Mouse (Mus musculus) stomach, postnatal 0 days (tissue): ENCODE measurements around the gene Iqcf5. TPM values are rescaled to one million over a fixed set of nuclear protein-coding genes. Genes with fewer than 3 reads are reported as not detected.

ENCODE experiments used
- ATAC-seq: fragments of 200-750 bp; cut with Nextera tagmentation; 2 replicates; pipeline ENCODE4 v1.8.0; 2017; ENCODE audit not compliant: low FRiP score, low TSS enrichment
- DNase-seq: peaks from one replicate; pipeline ENCODE4 v3.0.0-alpha.2; 2016; ENCODE audit warnings: low spot score
- H3K27ac ChIP-seq: fragments of 300-500 bp; sonication (generic); replicated peaks from 2 replicates; pipeline ENCODE4 v1.5.1; 2014; ENCODE audit warnings: mild to moderate bottlenecking, control low read depth
- H3K27me3 ChIP-seq: fragments of 300-500 bp; sonication (generic); 2 replicates; pipeline ENCODE4 v1.6.1; 2014; ENCODE audit warnings: low read length; ENCODE audit not compliant: control insufficient read depth, insufficient read depth
- H3K36me3 ChIP-seq: fragments of 300-500 bp; sonication (generic); 2 replicates; pipeline ENCODE4 v1.6.1; 2014; ENCODE audit warnings: low read length, mixed read lengths; ENCODE audit not compliant: control insufficient read depth, insufficient read depth
- H3K4me1 ChIP-seq: fragments of 300-500 bp; sonication (generic); replicated peaks from 2 replicates; pipeline ENCODE4 v1.6.1; 2014; ENCODE audit warnings: antibody characterized with exemption; ENCODE audit not compliant: control insufficient read depth, insufficient read depth
- H3K4me2 ChIP-seq: fragments of 300-500 bp; sonication (generic); replicated peaks from 2 replicates; pipeline ENCODE4 v1.6.1; 2014; ENCODE audit warnings: low read depth, mild to moderate bottlenecking, control low read depth, moderate library complexity
- H3K4me3 ChIP-seq: fragments of 300-500 bp; sonication (generic); 2 replicates; pipeline ENCODE4 v1.5.1; 2014; ENCODE audit warnings: low read depth, low read length, control low read depth
- H3K9ac ChIP-seq: fragments of 300-500 bp; sonication (generic); 2 replicates; pipeline ENCODE4 v1.6.1; 2014; ENCODE audit warnings: mild to moderate bottlenecking, low read length, control low read depth, mixed read lengths
- H3K9me3 ChIP-seq: fragments of 300-500 bp; sonication (generic); 2 replicates; pipeline ENCODE4 v1.6.1; 2016; ENCODE audit warnings: low read length; ENCODE audit not compliant: control insufficient read depth
- CTCF ChIP-seq: IDR thresholded peaks from 2 replicates; pipeline ENCODE4 v1.5.1; 2016; ENCODE audit warnings: antibody characterized with exemption, low read depth, mild to moderate bottlenecking, moderate library complexity
- EP300 ChIP-seq: optimal IDR thresholded peaks from 2 replicates; pipeline ENCODE3; 2016; ENCODE audit warnings: antibody characterized with exemption
- WGBS: fragments of 180-500 bp; shearing (Covaris S2); extraction: QIAGEN DNeasy Blood & Tissue Kit; methylation state at CpG from one replicate; pipeline ENCODE4 v1.1.7; 2014; 5-methylcytosine and 5-hydroxymethylcytosine counted together
- polyA plus RNA-seq: library from polyadenylated mRNA; unstranded; fragments of >200 nt; fragmentation: Nextera tagmentation; extraction: Ambion mirVana; gene quantifications from 2 replicates; pipeline ENCODE4 v1.2.1, GENCODE M21; 2015

Iqcf5 gene
- polyA plus RNA-seq, 1 experiment from 2014 or later = not detected

DNA sequence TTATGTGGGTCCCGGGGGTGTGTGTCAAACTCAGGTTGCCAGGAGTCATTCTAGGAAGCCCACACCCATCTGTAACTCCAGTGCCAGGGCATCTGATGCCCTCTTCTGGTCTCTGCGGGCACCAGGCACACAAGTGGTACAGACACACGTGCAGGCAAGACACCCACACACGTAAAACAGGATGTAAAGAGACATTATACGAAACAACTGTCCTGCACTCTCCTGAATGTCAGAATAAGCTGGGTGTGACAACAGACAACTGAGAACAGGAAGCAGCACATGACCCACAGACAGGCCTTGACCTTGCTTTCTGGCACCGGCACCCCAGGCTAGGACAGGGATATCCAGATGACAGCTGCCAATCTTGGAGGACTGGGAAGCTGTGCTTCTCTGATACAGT, 45.1 kb upstream of the Iqcf5 start:
- no peak overlapping the region for H3K27ac ChIP-seq
- DNase-seq = no peak
- H3K9me3 ChIP-seq = no peaks in the 10 kb centered on the region
- H3K27me3 ChIP-seq = peaks cover 2% of the 10 kb centered on the region; the same call in 1 of the 2 replicates
- WGBS = 56% methylated on average over 6 of the region's 6 CpGs
- TF ChIP-seq EP300 (no peak), CTCF (peak; percentile 43)
- H3K36me3 ChIP-seq = no peaks in the 10 kb centered on the region
- H3K4me3 ChIP-seq = no peak overlapping the region
- H3K4me2 ChIP-seq = no peak overlapping the region
- peaks cover 4% of the 10 kb centered on the region; the same call in 1 of the 2 replicates for H3K4me1 ChIP-seq
- no peak for ATAC-seq
- no peak overlapping the region for H3K9ac ChIP-seq

- DNase-seq = no peak
- Histone ChIP-seq H3K27me3 (peaks cover 2% of the 10 kb centered on the region; the same call in 1 of the 2 replicates), H3K4me3 (no peak overlapping the region), H3K9me3 (no peaks in the 10 kb centered on the region), H3K27ac (no peak overlapping the region), H3K9ac (no peak overlapping the region), H3K4me2 (no peak overlapping the region), H3K36me3 (no peaks in the 10 kb centered on the region), H3K4me1 (peaks cover 7% of the 10 kb centered on the region)
- 63% methylated on average over 9 of the region's 9 CpGs for WGBS
- TF ChIP-seq CTCF = no peak
- TF ChIP-seq EP300 = no peak
- ATAC-seq = no peak
Measured at GRCm38 (mm10) chr9:106469776-106470175, 44.6 kb upstream of the Iqcf5 start.

- Histone ChIP-seq H3K36me3 (no peaks in the 10 kb centered on the region), H3K9me3 (no peaks in the 10 kb centered on the region), H3K4me2 (peak overlapping the region; percentile 38), H3K4me1 (peaks cover 8% of the 10 kb centered on the region), H3K27ac (0 out of 2 replicates have a peak overlapping the region, but pooled peaks have one; percentile 40), H3K4me3 (no peak overlapping the region), H3K27me3 (no peaks in the 10 kb centered on the region), H3K9ac (no peak overlapping the region)
- 74% methylated on average over 14 of the region's 14 CpGs for WGBS
- no peak for TF ChIP-seq CTCF
- TF ChIP-seq EP300 = no peak
- no peak for DNase-seq
- no peak for ATAC-seq
Measured at GRCm38 (mm10) chr9:106470991-106471750, 43.2 kb upstream of the Iqcf5 start.

DNA sequence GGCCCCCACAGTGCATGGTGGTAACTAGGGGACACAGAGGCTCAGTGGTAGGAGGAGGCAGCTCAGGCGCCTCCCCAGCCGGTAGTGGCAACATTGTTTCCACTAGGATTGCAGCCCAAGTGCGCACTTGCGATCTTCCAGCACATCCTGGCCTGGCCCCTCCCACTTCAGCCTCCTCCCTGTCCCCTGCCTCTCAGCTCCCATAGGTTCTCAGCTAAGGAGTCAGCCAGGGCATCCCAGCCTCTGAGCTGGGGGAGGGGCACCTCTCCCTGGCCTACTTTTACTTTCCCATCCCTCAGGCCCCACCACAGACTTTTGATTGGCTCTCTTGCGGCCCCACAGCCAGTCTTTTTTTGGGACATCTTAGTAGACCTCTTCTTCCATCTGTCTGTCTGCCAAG, 42.5 kb upstream of the Iqcf5 start:
- Histone ChIP-seq H3K9ac (no peak overlapping the region), H3K27ac (peak overlapping the region; percentile 78)
- DNase-seq = peak; percentile 37

GRCm38 (mm10) chr9:106472321-106472720, 42.1 kb upstream of the Iqcf5 start:
- no peak overlapping the region for H3K4me3 ChIP-seq
- ATAC-seq (no peak), DNase-seq (no peak)
- H3K4me1 ChIP-seq = peaks cover 8% of the 10 kb centered on the region
- H3K9me3 ChIP-seq = no peaks in the 10 kb centered on the region
- WGBS = 63% methylated on average over 4 of the region's 4 CpGs
- no peaks in the 10 kb centered on the region for H3K36me3 ChIP-seq
- no peak for TF ChIP-seq EP300
- no peak overlapping the region for H3K9ac ChIP-seq
- H3K27ac ChIP-seq = peak overlapping the region; percentile 78
- H3K4me2 ChIP-seq = no peak overlapping the region
- H3K27me3 ChIP-seq = no peaks in the 10 kb centered on the region

More for the DNA sequence above, 42.5 kb upstream of the Iqcf5 start:
- H3K36me3 ChIP-seq = no peaks in the 10 kb centered on the region
- TF ChIP-seq CTCF = peak; percentile 35; the same call in 1 of the 2 replicates
- no peak for TF ChIP-seq EP300
- H3K27me3 ChIP-seq = no peaks in the 10 kb centered on the region
- H3K4me3 ChIP-seq = no peak overlapping the region
- WGBS = 19% methylated on average over 5 of the region's 5 CpGs
- ATAC-seq = no peak; the same call in 1 of the 2 replicates
- H3K4me2 ChIP-seq = peak overlapping the region; percentile 38
- H3K9me3 ChIP-seq = no peaks in the 10 kb centered on the region
- peaks cover 8% of the 10 kb centered on the region for H3K4me1 ChIP-seq

- no peak overlapping the region; the same call in 1 of the 2 replicates for H3K27ac ChIP-seq
- peaks cover 8% of the 10 kb centered on the region for H3K4me1 ChIP-seq
- H3K36me3 ChIP-seq = no peaks in the 10 kb centered on the region
- no peak overlapping the region for H3K4me2 ChIP-seq
- DNase-seq (no peak), ATAC-seq (no peak)
- TF ChIP-seq EP300 (no peak), CTCF (no peak)
- H3K9me3 ChIP-seq = no peaks in the 10 kb centered on the region
- H3K9ac ChIP-seq = no peak overlapping the region
- 83% methylated on average over 16 of the region's 16 CpGs for WGBS
- H3K4me3 ChIP-seq = no peak overlapping the region
- no peaks in the 10 kb centered on the region for H3K27me3 ChIP-seq
Measured at GRCm38 (mm10) chr9:106473081-106473752, 41.2 kb upstream of the Iqcf5 start.
